Mouse (Mus musculus) E14TG2a.4 (cell line): ENCODE measurements around the gene Gm3417.
"Not testable (repeated sequence)": the region's sequence is repeated elsewhere in the genome, so short reads cannot be mapped to it uniquely, and the experiment has no call there.

Experiments used
- CTCF ChIP-seq: conservative IDR thresholded peaks from 2 replicates; pipeline ENCODE4 v1.5.1; 2014; ENCODE audit warnings: low read length
- POU5F1 ChIP-seq: IDR thresholded peaks from 2 replicates; pipeline ENCODE4 v1.6.1; 2014; ENCODE audit warnings: low read length, borderline replicate concordance

GRCm38 (mm10) chr17:14968373-14968913, 10.1 kb downstream of the Gm3417 start:
- TF ChIP-seq CTCF, POU5F1: not testable (repeated sequence)
